Mouse (Mus musculus) large intestine, adult 2 months (tissue): ENCODE results near the gene Olfr46. TPM values are rescaled to one million over a fixed set of nuclear protein-coding genes. Genes with fewer than 3 reads are reported as not detected.
"Not testable (repeated sequence)": the region's sequence is repeated elsewhere in the genome, so short reads cannot be mapped to it uniquely, and the experiment has no call there.

Source experiments
- DNase-seq: peaks from one replicate; pipeline ENCODE4 v3.0.0-alpha.2; 2012; ENCODE audit warnings: low read depth, low spot score
- WGBS: fragments of 180-500 bp; shearing (Covaris S2); methylation state at CpG from one replicate; pipeline ENCODE4 v1.1.7; 2018; 5-methylcytosine and 5-hydroxymethylcytosine counted together
- polyA plus RNA-seq: library from polyadenylated mRNA; depleted of rRNA; stranded (reverse); fragments of >200 nt; gene quantifications from 2 replicates; pipeline ENCODE4 v1.2.3, GENCODE M21; 2012; rRNA removed

Olfr46 gene
- not detected in 2 replicates for polyA plus RNA-seq

DNA sequence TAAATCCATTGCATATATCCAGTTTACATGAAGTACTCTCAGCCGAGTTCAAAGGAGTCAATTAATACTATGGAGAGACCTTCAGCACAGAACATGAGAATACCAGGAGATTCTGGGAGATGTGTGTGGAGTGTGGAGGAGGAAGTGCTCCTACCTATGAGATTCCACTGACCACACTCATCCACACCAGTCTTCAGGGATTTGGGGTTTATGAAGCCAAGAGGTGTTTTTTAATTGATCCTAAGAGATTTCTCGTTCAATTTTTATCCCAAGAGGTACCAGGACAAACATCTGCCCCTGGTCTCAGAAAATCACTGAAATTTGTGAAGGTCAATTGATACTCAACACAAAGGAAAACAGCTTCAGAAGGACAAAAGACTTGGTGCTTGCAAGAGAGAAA, at the start of gene Olfr46:
TSS of gene Olfr46 (plus strand) at position 301 of the 400 bp plus-strand sequence.
- 72% methylated on average over 2 of the region's 2 CpGs for WGBS

DNA sequence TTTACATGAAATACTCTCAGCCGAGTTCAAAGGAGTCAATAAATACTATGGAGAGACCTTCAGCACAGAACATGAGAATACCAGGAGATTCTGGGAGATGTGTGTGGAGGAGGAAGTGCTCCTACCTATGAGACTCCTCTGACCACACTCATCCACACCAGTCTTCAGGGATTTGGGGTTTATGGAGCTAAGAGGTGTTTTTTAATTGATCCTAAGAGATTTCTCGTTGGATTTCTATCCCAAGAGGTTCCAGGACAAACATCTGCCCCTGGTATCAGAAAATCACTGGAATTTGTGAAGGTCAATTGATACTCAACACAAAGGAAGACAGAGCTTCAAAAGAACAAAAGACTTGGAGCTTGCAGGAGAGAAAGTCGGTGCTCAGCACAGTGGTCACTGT, 33.5 kb upstream of the Olfr46 start, which contains the start of gene Olfr538:
TSS of gene Olfr538 (plus strand) at position 301 of the 400 bp plus-strand sequence.
- DNase-seq = no peak
- WGBS = 62% methylated on average over 3 of the region's 3 CpGs

More for the DNA sequence above, at the start of gene Olfr46:
- DNase-seq = not testable (repeated sequence)

DNA sequence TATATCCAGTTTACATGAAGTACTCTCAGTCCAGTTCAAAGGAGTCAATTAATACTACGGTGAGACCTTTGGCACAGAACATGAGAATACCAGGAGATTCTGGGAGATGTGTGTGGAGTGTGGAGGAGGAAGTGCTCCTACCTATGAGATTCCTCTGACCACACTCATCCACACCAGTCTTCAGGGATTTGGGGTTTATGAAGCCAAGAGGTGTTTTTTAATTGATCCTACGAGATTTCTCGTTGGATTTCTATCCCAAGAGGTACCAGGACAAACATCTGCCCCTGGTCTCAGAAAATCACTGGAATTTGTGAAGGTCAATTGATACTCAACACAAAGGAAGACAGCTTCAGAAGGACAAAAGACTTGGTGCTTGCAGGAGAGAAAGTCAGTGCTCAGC, 27.6 kb downstream of the Olfr46 start, which contains the start of gene Olfr61:
TSS of gene Olfr61 (plus strand) at position 301 of the 400 bp plus-strand sequence.
- DNase-seq = not testable (repeated sequence)
- 88% methylated on average over 3 of the region's 3 CpGs for WGBS

DNA sequence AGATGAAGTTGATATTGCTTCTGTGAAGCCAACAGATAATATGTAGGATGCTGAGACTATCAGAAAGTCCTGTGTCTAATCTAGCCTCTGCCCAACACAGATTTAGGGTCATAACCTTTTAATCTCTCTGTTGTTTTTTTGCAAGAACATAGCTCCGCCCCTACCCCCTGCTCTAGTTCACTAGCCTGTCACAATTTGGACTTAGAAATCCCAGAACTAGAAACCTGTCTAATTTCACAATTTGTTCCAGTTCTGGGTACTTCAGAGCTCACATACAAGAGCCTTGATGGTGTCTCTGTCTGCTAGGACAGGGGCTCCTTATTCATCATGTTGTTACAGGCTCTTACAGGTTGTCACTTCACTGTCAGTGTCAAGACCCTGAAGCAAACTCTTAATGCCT, 29.5 kb downstream of the Olfr46 start:
- no peak for DNase-seq
- WGBS = 73% methylated on average over 1 of the region's 1 CpGs

DNA sequence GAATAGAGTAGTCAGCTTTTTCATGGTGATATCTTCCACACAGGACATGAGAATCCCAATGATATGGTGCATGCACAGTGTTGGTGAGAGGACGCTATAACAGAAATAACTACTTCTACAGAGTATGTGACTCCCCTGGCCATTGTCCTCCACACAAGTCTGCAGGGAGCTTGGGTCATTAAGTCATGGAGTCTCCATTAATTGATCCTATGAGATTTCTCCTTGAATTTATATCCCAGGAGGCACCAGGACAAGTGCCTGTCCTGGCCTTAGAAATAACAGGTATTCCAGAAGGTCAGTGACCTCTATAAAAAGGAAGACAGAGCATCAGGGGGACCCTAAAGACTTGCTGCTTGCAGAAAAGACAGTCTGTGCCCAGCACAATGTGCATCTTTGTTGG, 45.1 kb downstream of the Olfr46 start, which contains the start of gene Olfr53:
TSS of gene Olfr53 (plus strand) at position 301 of the 400 bp plus-strand sequence.
- WGBS = 85% methylated on average over 1 of the region's 1 CpGs
- no peak for DNase-seq

DNA sequence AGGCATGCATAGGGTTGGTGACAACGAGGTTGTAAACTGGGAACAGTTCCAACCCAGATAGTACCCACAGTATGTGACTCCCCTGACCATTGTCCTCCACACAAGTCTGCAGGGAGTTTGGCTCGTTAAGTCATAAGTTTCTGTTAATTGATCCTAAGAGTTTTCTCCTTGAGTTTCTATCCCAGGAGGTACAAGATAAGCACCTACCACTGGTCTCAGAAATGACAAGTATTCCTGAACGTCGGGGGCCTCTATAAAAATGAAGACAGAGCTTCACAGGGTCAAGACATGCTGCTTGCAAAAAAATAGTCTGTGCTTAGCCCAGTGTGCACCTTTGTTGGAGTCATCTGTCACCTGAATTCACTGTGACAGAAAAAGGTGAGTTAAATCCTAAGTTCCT, 58.6 kb downstream of the Olfr46 start, which contains the start of gene Olfr539:
TSS of gene Olfr539 (plus strand) at position 301 of the 400 bp plus-strand sequence.
- no peak for DNase-seq
- WGBS = 55% methylated on average over 4 of the region's 4 CpGs

Other genes starting within 250 kb of the Olfr46 start
- gene Olfr60, start 239.6 kb upstream of the Olfr46 start, polyA plus RNA-seq = 0.57 and 0.93 TPM in 2 replicates
- 0.10 TPM in 1 of 2 replicates, not detected in the other for gene Olfr530, start 224.9 kb upstream of the Olfr46 start, polyA plus RNA-seq
- not detected in 2 replicates for gene Olfr531, start 198.4 kb upstream of the Olfr46 start, polyA plus RNA-seq
- not detected in 2 replicates for gene Olfr532, start 179.6 kb upstream of the Olfr46 start, polyA plus RNA-seq
- gene Olfr533, start 137.9 kb upstream of the Olfr46 start, polyA plus RNA-seq = not detected in 2 replicates
- not detected in 2 replicates for gene Olfr535, start 117.1 kb upstream of the Olfr46 start, polyA plus RNA-seq
- not detected in 2 replicates for gene Olfr536, start 93.9 kb upstream of the Olfr46 start, polyA plus RNA-seq
- not detected in 2 replicates for gene Olfr538, start 33.4 kb upstream of the Olfr46 start, polyA plus RNA-seq
- not detected in 2 replicates for gene Olfr61, start 27.7 kb downstream of the Olfr46 start, polyA plus RNA-seq
- gene Olfr53, start 45.2 kb downstream of the Olfr46 start, polyA plus RNA-seq = not detected in 2 replicates
- gene Olfr539, start 58.7 kb downstream of the Olfr46 start, polyA plus RNA-seq = not detected in 2 replicates
- gene Olfr45, start 80.7 kb downstream of the Olfr46 start, polyA plus RNA-seq = not detected in 2 replicates
- not detected in 2 replicates for gene Olfr541, start 96.0 kb downstream of the Olfr46 start, polyA plus RNA-seq
- gene Cyp2e1, start 162.5 kb downstream of the Olfr46 start, polyA plus RNA-seq = 0.75 and 1.4 TPM in 2 replicates
- not detected in 2 replicates for gene Syce1, start 186.6 kb downstream of the Olfr46 start, polyA plus RNA-seq
- 0.15 and 0.20 TPM in 2 replicates for gene Zfp941, start 220.9 kb downstream of the Olfr46 start, polyA plus RNA-seq
- 47.2 and 49.4 TPM in 2 replicates for gene Urah, start 233.7 kb downstream of the Olfr46 start, polyA plus RNA-seq
- gene Scgb1c1, start 244.3 kb downstream of the Olfr46 start, polyA plus RNA-seq = not detected in 2 replicates
- gene Odf3, start 246.5 kb downstream of the Olfr46 start, polyA plus RNA-seq = not detected in 2 replicates